Mouse (Mus musculus) embryonic facial prominence, embryonic 10.5 days (tissue): ENCODE measurements around the gene Scn4a. TPM values are rescaled to one million over a fixed set of nuclear protein-coding genes. Genes with fewer than 3 reads are reported as not detected.
A peak's percentile ranks its signal among the peaks of the same experiment; 100 is the strongest.
"Not testable (repeated sequence)": the region's sequence is repeated elsewhere in the genome, so short reads cannot be mapped to it uniquely, and the experiment has no call there.

ENCODE experiments used
- DNase-seq: peaks from one replicate; pipeline ENCODE4 v3.0.0-alpha.2; 2017; ENCODE audit warnings: low spot score
- H3K27ac ChIP-seq: fragments of 300-500 bp; sonication (generic); replicated peaks from 2 replicates; pipeline ENCODE4 v1.5.1; 2016; ENCODE audit warnings: mild to moderate bottlenecking
- H3K27me3 ChIP-seq: fragments of 300-500 bp; sonication (generic); replicated peaks from 2 replicates; pipeline ENCODE4 v1.6.1; 2016; ENCODE audit warnings: low read depth, mild to moderate bottlenecking; ENCODE audit not compliant: poor library complexity, severe bottlenecking
- H3K36me3 ChIP-seq: fragments of 300-500 bp; sonication (generic); replicated peaks from 2 replicates; pipeline ENCODE4 v1.6.1; 2016; ENCODE audit warnings: mild to moderate bottlenecking, moderate library complexity
- H3K4me1 ChIP-seq: fragments of 300-500 bp; sonication (generic); 2 replicates; pipeline ENCODE4 v1.6.1; 2016
- H3K4me3 ChIP-seq: fragments of 300-500 bp; sonication (generic); 2 replicates; pipeline ENCODE4 v1.5.1; 2016; ENCODE audit warnings: mild to moderate bottlenecking, moderate library complexity
- H3K9me3 ChIP-seq: fragments of 300-500 bp; sonication (generic); 2 replicates; pipeline ENCODE4 v1.6.1; 2016; ENCODE audit warnings: mild to moderate bottlenecking
- WGBS: fragments of 180-500 bp; shearing (Covaris S2); methylation state at CpG from one replicate; pipeline ENCODE4 v1.1.7; 2016; 5-methylcytosine and 5-hydroxymethylcytosine counted together
- polyA plus RNA-seq: library from polyadenylated mRNA; unstranded; fragments of >200 nt; fragmentation: Nextera tagmentation; extraction: Ambion mirVana; gene quantifications from 2 replicates; pipeline ENCODE4 v1.2.1, GENCODE M21; 2016

Gene Scn4a
- polyA plus RNA-seq, result 0.04 and 0.10 TPM in 2 replicates

DNA sequence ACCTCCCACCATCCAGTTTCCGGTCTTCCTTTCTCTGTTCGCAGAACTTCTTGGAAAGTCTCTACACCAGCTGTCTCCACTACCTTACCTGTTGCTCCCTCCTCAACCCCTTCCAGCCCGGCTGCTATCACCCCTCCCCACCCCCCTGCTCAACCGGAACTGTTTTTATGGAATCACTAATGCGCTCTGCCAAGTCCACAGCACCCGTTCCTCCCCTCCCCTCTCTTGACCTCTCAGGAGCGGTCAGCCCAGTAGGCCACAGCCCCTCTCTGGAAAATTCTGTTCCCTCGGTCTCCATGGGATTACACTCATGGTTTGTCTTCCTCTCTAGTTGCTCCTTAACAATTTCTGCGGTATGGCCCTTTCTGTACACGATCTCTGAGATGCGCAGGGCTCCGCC is at the start of gene Scn4a:
TSS of gene Scn4a (minus strand) at position 101 of the 400 bp plus-strand sequence.
- H3K4me1 ChIP-seq, result peaks cover 16% of the 10 kb centered on the region
- H3K4me3 ChIP-seq, result no peak within 1 kb of the TSS
- no peak within 1 kb of the TSS for H3K27ac ChIP-seq
- no peaks in the 10 kb centered on the region for H3K27me3 ChIP-seq
- no peaks in the 10 kb centered on the region for H3K9me3 ChIP-seq
- WGBS, result 87% methylated on average over 12 of the region's 12 CpGs
- no peak for DNase-seq
- no peaks in the 10 kb centered on the region for H3K36me3 ChIP-seq

- WGBS, result 95% methylated on average over 8 of the region's 8 CpGs
- H3K36me3 ChIP-seq, result peaks cover 43% of the 10 kb centered on the region
- no peaks in the 10 kb centered on the region for H3K9me3 ChIP-seq
- DNase-seq, result no peak
- no peaks in the 10 kb centered on the region for H3K4me1 ChIP-seq
- no peak overlapping the region for H3K27ac ChIP-seq
- H3K27me3 ChIP-seq, result no peaks in the 10 kb centered on the region
- H3K4me3 ChIP-seq, result no peak overlapping the region
Measured at GRCm38 (mm10) chr11:106398481-106398880, 45.4 kb upstream of the Scn4a start.

DNA sequence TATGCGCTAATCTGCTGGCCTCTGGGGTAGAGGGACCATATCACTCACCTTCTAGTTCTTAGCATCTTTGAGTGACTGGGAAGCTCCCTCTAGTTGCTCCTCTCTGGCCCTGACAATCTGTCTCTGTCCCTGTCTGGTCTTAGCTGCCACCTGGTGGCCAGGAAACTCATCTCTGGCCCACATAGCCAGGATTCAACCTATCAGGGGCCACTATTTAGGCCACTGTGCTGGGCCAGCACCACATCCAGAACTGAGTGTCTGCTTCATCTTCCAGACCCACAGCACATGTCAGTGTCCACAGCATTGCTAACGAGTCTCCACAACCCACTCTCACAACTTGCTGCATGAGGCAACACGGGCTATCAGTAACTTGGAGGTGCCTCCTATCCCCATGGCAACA is 44.6 kb upstream of the Scn4a start:
- DNase-seq, result no peak
- Histone ChIP-seq H3K27me3 (no peaks in the 10 kb centered on the region), H3K27ac (no peak overlapping the region), H3K4me3 (no peak overlapping the region), H3K9me3 (no peaks in the 10 kb centered on the region), H3K36me3 (peaks cover 36% of the 10 kb centered on the region), H3K4me1 (no peaks in the 10 kb centered on the region; the same call in 1 of the 2 replicates)
- WGBS, result 81% methylated on average over 3 of the region's 3 CpGs

DNA sequence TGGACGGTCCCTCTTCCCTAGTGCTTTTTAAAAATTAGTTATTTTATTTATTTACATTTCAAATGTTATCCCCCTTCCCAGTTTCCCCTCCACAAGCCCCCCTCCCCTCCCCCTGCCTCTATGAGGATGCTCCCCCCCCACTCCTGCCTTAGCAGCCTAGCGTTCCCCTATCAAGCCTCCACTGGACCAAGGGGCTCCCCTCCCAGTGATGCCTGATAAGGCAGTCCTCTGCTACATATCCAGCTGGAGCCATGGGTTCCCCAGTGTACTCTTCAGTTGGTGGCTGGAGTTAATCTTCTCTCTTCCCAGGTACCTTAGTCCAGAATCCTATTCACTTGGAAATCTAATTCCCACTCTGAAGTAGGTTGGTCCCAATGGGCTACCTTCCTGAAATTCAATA is 41.0 kb upstream of the Scn4a start:
- WGBS, result 89% methylated on average over 2 of the region's 2 CpGs

GRCm38 (mm10) chr11:106393331-106393616 is 40.2 kb upstream of the Scn4a start:
- WGBS, result 51% methylated on average over 4 of the region's 4 CpGs

More for the DNA sequence above, 41.0 kb upstream of the Scn4a start:
- H3K9me3 ChIP-seq, DNase-seq, H3K27me3 ChIP-seq, H3K4me3 ChIP-seq, H3K27ac ChIP-seq: not testable (repeated sequence)
- peaks cover 15% of the 10 kb centered on the region for H3K36me3 ChIP-seq
- H3K4me1 ChIP-seq, result peaks cover 18% of the 10 kb centered on the region

GRCm38 (mm10) chr11:106392597-106393330 is 39.7 kb upstream of the Scn4a start:
- Histone ChIP-seq H3K9me3 (no peaks in the 10 kb centered on the region), H3K4me1 (peaks cover 18% of the 10 kb centered on the region), H3K27ac (no peak overlapping the region), H3K27me3 (no peaks in the 10 kb centered on the region), H3K4me3 (no peak overlapping the region), H3K36me3 (peaks cover 2% of the 10 kb centered on the region; the same call in 1 of the 2 replicates)
- WGBS, result 67% methylated on average over 7 of the region's 7 CpGs
- no peak for DNase-seq

More at GRCm38 (mm10) chr11:106393331-106393616, 40.2 kb upstream of the Scn4a start:
- H3K27ac ChIP-seq, result no peak overlapping the region
- no peak overlapping the region for H3K4me3 ChIP-seq
- peaks cover 18% of the 10 kb centered on the region for H3K4me1 ChIP-seq
- no peaks in the 10 kb centered on the region for H3K9me3 ChIP-seq
- H3K27me3 ChIP-seq, result no peaks in the 10 kb centered on the region
- no peak for DNase-seq
- H3K36me3 ChIP-seq, result peaks cover 8% of the 10 kb centered on the region

DNA sequence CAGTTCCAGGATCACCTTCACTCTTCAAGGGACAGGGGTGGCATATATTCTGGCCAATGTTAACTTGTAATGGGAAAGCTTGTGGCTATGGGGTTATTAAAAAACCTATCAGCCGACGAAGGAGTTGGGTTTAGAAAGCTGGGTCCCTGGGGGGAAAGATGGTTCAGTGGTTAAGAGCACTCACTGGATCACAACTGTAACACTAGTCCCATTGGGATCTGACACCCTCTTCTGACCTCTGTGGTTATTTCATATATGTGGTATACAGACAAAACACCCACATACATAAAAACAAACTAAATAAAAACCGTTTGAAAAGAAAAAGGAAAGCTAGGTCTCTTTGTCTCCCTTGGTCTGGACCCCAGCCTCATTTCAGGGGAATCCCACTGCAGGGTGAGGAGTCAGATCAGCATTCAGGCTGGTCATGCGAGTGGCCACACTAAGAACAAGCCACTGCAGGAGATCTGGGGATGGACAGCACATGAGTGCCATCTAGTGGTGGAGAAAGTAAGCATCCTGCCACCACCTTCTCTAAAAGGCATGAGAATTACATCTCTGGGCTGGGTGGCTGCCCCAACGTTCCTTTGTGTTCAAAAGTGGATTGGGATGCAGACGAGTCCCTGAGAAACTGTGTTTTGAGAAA is 38.6 kb upstream of the Scn4a start:
- no peaks in the 10 kb centered on the region for H3K36me3 ChIP-seq
- 34% methylated on average over 6 of the region's 6 CpGs for WGBS
- no peaks in the 10 kb centered on the region for H3K27me3 ChIP-seq
- peaks cover 18% of the 10 kb centered on the region for H3K4me1 ChIP-seq
- H3K9me3 ChIP-seq, result no peaks in the 10 kb centered on the region
- no peak overlapping the region for H3K4me3 ChIP-seq
- H3K27ac ChIP-seq, result no peak overlapping the region
- peak; percentile 76 for DNase-seq

GRCm38 (mm10) chr11:106390757-106391156 is 37.7 kb upstream of the Scn4a start:
- no peaks in the 10 kb centered on the region for H3K9me3 ChIP-seq
- 73% methylated on average over 3 of the region's 3 CpGs for WGBS
- DNase-seq, result no peak
- peaks cover 18% of the 10 kb centered on the region for H3K4me1 ChIP-seq
- no peak overlapping the region for H3K4me3 ChIP-seq
- no peak overlapping the region for H3K27ac ChIP-seq
- H3K36me3 ChIP-seq, result no peaks in the 10 kb centered on the region
- no peaks in the 10 kb centered on the region for H3K27me3 ChIP-seq

DNA sequence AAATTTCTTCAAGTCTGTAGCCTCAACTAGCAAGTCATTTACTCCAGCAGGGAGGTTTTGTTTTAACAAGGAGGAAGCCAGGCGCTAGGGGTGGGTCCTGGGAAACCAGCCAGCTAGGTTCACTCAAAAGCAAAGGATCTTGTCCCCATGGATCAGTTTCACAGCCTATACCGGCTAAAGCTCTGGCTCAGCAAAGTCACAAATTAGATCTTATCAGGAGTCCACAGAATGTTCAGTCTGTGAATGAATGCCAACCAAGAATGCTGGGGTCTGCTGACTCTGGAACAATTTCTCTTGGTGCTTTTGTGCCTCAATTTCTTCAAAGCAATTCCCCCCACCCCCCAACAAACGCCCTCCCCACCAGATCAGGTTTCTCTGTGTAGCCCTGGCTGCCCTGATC is 36.5 kb upstream of the Scn4a start:
- Histone ChIP-seq H3K36me3 (no peaks in the 10 kb centered on the region), H3K9me3 (no peaks in the 10 kb centered on the region), H3K4me3 (no peak overlapping the region), H3K4me1 (peaks cover 18% of the 10 kb centered on the region), H3K27me3 (no peaks in the 10 kb centered on the region), H3K27ac (no peak overlapping the region)
- peak; percentile 20 for DNase-seq
- 33% methylated on average over 3 of the region's 3 CpGs for WGBS

- H3K27me3 ChIP-seq, result no peaks in the 10 kb centered on the region
- no peak within 1 kb of the TSS for H3K27ac ChIP-seq
- H3K4me3 ChIP-seq, result no peak within 1 kb of the TSS
- no peak for DNase-seq
- peaks cover 18% of the 10 kb centered on the region for H3K4me1 ChIP-seq
- no peaks in the 10 kb centered on the region for H3K36me3 ChIP-seq
- WGBS, result 81% methylated on average over 6 of the region's 6 CpGs
- no peaks in the 10 kb centered on the region for H3K9me3 ChIP-seq
Measured at GRCm38 (mm10) chr11:106387791-106388216, 34.7 kb upstream of the Scn4a start, which contains the start of gene Icam2. Gene Icam2 (minus strand): TSS chr11:106388075.

GRCm38 (mm10) chr11:106387020-106387419 is 33.9 kb upstream of the Scn4a start:
- no peaks in the 10 kb centered on the region for H3K27me3 ChIP-seq
- no peak for DNase-seq
- peaks cover 26% of the 10 kb centered on the region for H3K4me1 ChIP-seq
- H3K27ac ChIP-seq, result no peak overlapping the region
- no peaks in the 10 kb centered on the region for H3K9me3 ChIP-seq
- WGBS, result 89% methylated on average over 6 of the region's 6 CpGs
- H3K4me3 ChIP-seq, result no peak overlapping the region
- no peaks in the 10 kb centered on the region for H3K36me3 ChIP-seq

GRCm38 (mm10) chr11:106386409-106386808 is 33.3 kb upstream of the Scn4a start:
- Histone ChIP-seq H3K36me3 (no peaks in the 10 kb centered on the region), H3K9me3 (no peaks in the 10 kb centered on the region), H3K4me1 (peaks cover 24% of the 10 kb centered on the region), H3K27ac (no peak overlapping the region), H3K4me3 (no peak overlapping the region), H3K27me3 (no peaks in the 10 kb centered on the region)
- DNase-seq, result no peak
- WGBS, result 88% methylated on average over 3 of the region's 3 CpGs
